Mouse (Mus musculus) left cerebral cortex, adult 6 months (tissue): Measurements from ENCODE around the gene Ppp1cb. TPM values are rescaled to one million over a fixed set of nuclear protein-coding genes. Genes with fewer than 3 reads are reported as not detected.

Experiments
- long read RNA-seq, 2 experiments: library from polyadenylated mRNA; unstranded; transcript quantifications; one replicate each; pipeline ENCODE4 v2.0.0; 2019 to 2020
- polyA plus RNA-seq: library from polyadenylated mRNA; unstranded; fragments of <200 nt; fragmentation: Nextera tagmentation; gene quantifications from 2 replicates; pipeline ENCODE4 v1.2.3, GENCODE M21; 2021

The Ppp1cb gene
- polyA plus RNA-seq = 115 and 205 TPM in 2 replicates
- long read RNA-seq, experiment 1, full-length matches to known transcripts = 1,011 of 1,162 reads
- long read RNA-seq, experiment 1, partial matches to known transcripts = 112 of 1,162 reads
- long read RNA-seq, experiment 1, other reads (novel, unspliced or antisense) = 39 of 1,162 reads
- long read RNA-seq, experiment 2, full-length matches to known transcripts = 83 of 256 reads
- long read RNA-seq, experiment 2, partial matches to known transcripts = 159 of 256 reads
- long read RNA-seq, experiment 2, other reads (novel, unspliced or antisense) = 14 of 256 reads

GRCm38 (mm10) chr5:32458408-32459143 lies at the start of gene Ppp1cb:
Ppp1cb (plus strand) TSS chr5:32458843.

Other genes with a start within 250 kb of the Ppp1cb start
- 2.2 and 3.5 TPM in 2 replicates for gene Plb1, start 226.1 kb upstream of the Ppp1cb start, polyA plus RNA-seq
- 4.2 and 4.4 TPM in 2 replicates for gene Yes1, start 152.3 kb downstream of the Ppp1cb start, polyA plus RNA-seq